Mouse (Mus musculus): Measurements from ENCODE around the gene Satb2. TPM values are rescaled to one million over a fixed set of nuclear protein-coding genes. Genes with fewer than 3 reads are reported as not detected.

The Satb2 gene
- polyA plus RNA-seq, 2 experiments, result 4.9 to 5.0 TPM

DNA sequence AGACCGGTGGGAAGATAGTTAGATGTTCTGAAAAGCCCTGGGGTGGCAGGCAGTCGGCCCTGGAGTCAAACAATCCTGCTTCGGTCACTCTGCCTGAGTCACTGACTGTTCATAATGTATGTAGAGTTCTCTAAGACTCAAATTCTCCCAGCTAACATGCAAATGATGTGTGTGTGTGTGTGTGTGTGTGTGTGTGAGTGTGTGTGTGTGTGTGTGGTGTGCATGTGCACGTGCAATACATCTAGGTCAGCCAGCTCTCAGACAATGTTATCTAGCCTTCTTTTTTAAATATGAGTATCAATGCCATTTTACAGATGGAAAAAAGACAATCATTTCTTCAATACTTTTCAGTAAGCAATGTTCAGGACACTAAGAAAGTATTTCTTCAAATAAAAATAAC, 26.5 kb downstream of the Satb2 start:
- TF ChIP-seq POLR2A (IDR thresholded peaks at IDR 0.05; ENCODE audit: borderline replicate concordance, extremely low read depth, insufficient read depth, insufficient read length), result no peak
- H3K36me3 ChIP-seq (ENCODE audit: control insufficient read depth, insufficient read depth, low read length), result no peaks in the 10 kb centered on the region

DNA sequence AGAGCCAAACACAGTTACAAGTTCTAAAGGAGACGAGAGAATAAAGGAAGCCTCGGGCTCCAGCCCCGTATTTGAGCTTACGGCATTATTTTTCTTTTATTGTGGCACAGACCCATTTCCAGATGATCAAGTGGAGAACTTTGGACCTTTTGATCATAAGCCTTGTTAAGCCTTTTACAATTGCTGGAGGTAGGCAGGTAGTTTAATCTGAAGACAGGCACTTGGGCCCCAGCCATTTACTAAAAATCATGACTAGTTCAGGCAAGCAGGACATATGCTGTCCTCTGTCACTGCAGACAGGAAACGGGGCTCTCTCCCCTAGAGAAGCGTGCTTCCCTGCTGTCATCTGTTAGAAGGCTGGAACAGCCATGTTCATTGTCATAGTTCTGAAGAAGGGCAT, 26.9 kb downstream of the Satb2 start:
- Histone ChIP-seq H3K27ac (replicated peaks; ENCODE audit: low read depth, low read length) (no peak overlapping the region), H3K4me2 (replicated peaks; ENCODE audit: low read depth, low read length, severe bottlenecking) (no peak overlapping the region), H3K4me3 (replicated peaks; ENCODE audit: low read length) (no peak overlapping the region), H3K9me3 (ENCODE audit: control insufficient read depth, low read length) (no peaks in the 10 kb centered on the region), H3K36me3 (ENCODE audit: control insufficient read depth, insufficient read depth, low read length) (no peaks in the 10 kb centered on the region), H3K4me1 (ENCODE audit: control insufficient read depth, insufficient read depth, low read length) (no peaks in the 10 kb centered on the region; the same call in 1 of the 2 replicates), H3K9ac (ENCODE audit: low read depth, low read length, severe bottlenecking) (no peak overlapping the region), H3K27me3 (ENCODE audit: control insufficient read depth, insufficient read depth, low read length) (no peaks in the 10 kb centered on the region)
- 40% methylated on average over 6 of the region's 6 CpGs for WGBS
- ATAC-seq (ENCODE audit: low FRiP score, low read depth), result no peak
- TF ChIP-seq POLR2A (IDR thresholded peaks at IDR 0.05; ENCODE audit: borderline replicate concordance, extremely low read depth, insufficient read depth, insufficient read length), result no peak
- no peak for DNase-seq (ENCODE audit: low spot score)

More for the DNA sequence above, 26.5 kb downstream of the Satb2 start:
- Histone ChIP-seq H3K27ac (replicated peaks; ENCODE audit: low read depth, low read length) (no peak overlapping the region), H3K27me3 (ENCODE audit: control insufficient read depth, insufficient read depth, low read length) (no peaks in the 10 kb centered on the region), H3K9ac (ENCODE audit: low read depth, low read length, severe bottlenecking) (no peak overlapping the region), H3K4me2 (replicated peaks; ENCODE audit: low read depth, low read length, severe bottlenecking) (no peak overlapping the region), H3K4me1 (ENCODE audit: control insufficient read depth, insufficient read depth, low read length) (no peaks in the 10 kb centered on the region; the same call in 1 of the 2 replicates), H3K4me3 (replicated peaks; ENCODE audit: low read length) (no peak overlapping the region), H3K9me3 (ENCODE audit: control insufficient read depth, low read length) (no peaks in the 10 kb centered on the region)
- 74% methylated on average over 4 of the region's 4 CpGs for WGBS
- no peak for DNase-seq (ENCODE audit: low spot score)
- ATAC-seq (ENCODE audit: low FRiP score, low read depth), result no peak

GRCm38 (mm10) chr1:56939432-56939831, 39.0 kb downstream of the Satb2 start:
- DNase-seq (ENCODE audit: low spot score) (no peak), ATAC-seq (ENCODE audit: low FRiP score, low read depth) (no peak)
- H3K4me2 ChIP-seq (replicated peaks; ENCODE audit: low read depth, low read length, severe bottlenecking), result no peak overlapping the region
- H3K27ac ChIP-seq (replicated peaks; ENCODE audit: low read depth, low read length), result no peak overlapping the region
- H3K9me3 ChIP-seq (ENCODE audit: control insufficient read depth, low read length), result no peaks in the 10 kb centered on the region
- TF ChIP-seq POLR2A (IDR thresholded peaks at IDR 0.05; ENCODE audit: borderline replicate concordance, extremely low read depth, insufficient read depth, insufficient read length), result no peak
- no peak overlapping the region for H3K4me3 ChIP-seq (replicated peaks; ENCODE audit: low read length)
- H3K9ac ChIP-seq (ENCODE audit: low read depth, low read length, severe bottlenecking), result no peak overlapping the region
- H3K27me3 ChIP-seq (ENCODE audit: control insufficient read depth, insufficient read depth, low read length), result no peaks in the 10 kb centered on the region
- H3K4me1 ChIP-seq (ENCODE audit: control insufficient read depth, insufficient read depth, low read length), result no peaks in the 10 kb centered on the region
- H3K36me3 ChIP-seq (ENCODE audit: control insufficient read depth, insufficient read depth, low read length), result no peaks in the 10 kb centered on the region
- 91% methylated on average over 4 of the region's 4 CpGs for WGBS

GRCm38 (mm10) chr1:56938432-56938831, 40.0 kb downstream of the Satb2 start:
- Histone ChIP-seq H3K9me3 (ENCODE audit: control insufficient read depth, low read length) (no peaks in the 10 kb centered on the region), H3K27me3 (ENCODE audit: control insufficient read depth, insufficient read depth, low read length) (no peaks in the 10 kb centered on the region), H3K27ac (replicated peaks; ENCODE audit: low read depth, low read length) (no peak overlapping the region), H3K4me2 (replicated peaks; ENCODE audit: low read depth, low read length, severe bottlenecking) (no peak overlapping the region), H3K4me3 (replicated peaks; ENCODE audit: low read length) (no peak overlapping the region), H3K36me3 (ENCODE audit: control insufficient read depth, insufficient read depth, low read length) (no peaks in the 10 kb centered on the region), H3K9ac (ENCODE audit: low read depth, low read length, severe bottlenecking) (no peak overlapping the region), H3K4me1 (ENCODE audit: control insufficient read depth, insufficient read depth, low read length) (no peaks in the 10 kb centered on the region)
- DNase-seq (ENCODE audit: low spot score) (no peak), ATAC-seq (ENCODE audit: low FRiP score, low read depth) (no peak)
- WGBS, result 87% methylated on average over 3 of the region's 3 CpGs
- TF ChIP-seq POLR2A (IDR thresholded peaks at IDR 0.05; ENCODE audit: borderline replicate concordance, extremely low read depth, insufficient read depth, insufficient read length), result no peak

GRCm38 (mm10) chr1:56936554-56936953, 41.9 kb downstream of the Satb2 start:
- no peak for DNase-seq (ENCODE audit: low spot score)
- no peak overlapping the region for H3K27ac ChIP-seq (replicated peaks; ENCODE audit: low read depth, low read length)
- H3K27me3 ChIP-seq (ENCODE audit: control insufficient read depth, insufficient read depth, low read length), result no peaks in the 10 kb centered on the region
- no peak for TF ChIP-seq POLR2A (IDR thresholded peaks at IDR 0.05; ENCODE audit: borderline replicate concordance, extremely low read depth, insufficient read depth, insufficient read length)
- no peaks in the 10 kb centered on the region for H3K36me3 ChIP-seq (ENCODE audit: control insufficient read depth, insufficient read depth, low read length)
- H3K4me1 ChIP-seq (ENCODE audit: control insufficient read depth, insufficient read depth, low read length), result no peaks in the 10 kb centered on the region
- no peak for ATAC-seq (ENCODE audit: low FRiP score, low read depth)
- no peaks in the 10 kb centered on the region for H3K9me3 ChIP-seq (ENCODE audit: control insufficient read depth, low read length)
- WGBS, result 46% methylated on average over 3 of the region's 3 CpGs
- no peak overlapping the region for H3K4me3 ChIP-seq (replicated peaks; ENCODE audit: low read length)
- H3K9ac ChIP-seq (ENCODE audit: low read depth, low read length, severe bottlenecking), result no peak overlapping the region
- H3K4me2 ChIP-seq (replicated peaks; ENCODE audit: low read depth, low read length, severe bottlenecking), result no peak overlapping the region

GRCm38 (mm10) chr1:56933821-56934220, 44.6 kb downstream of the Satb2 start:
- H3K4me1 ChIP-seq (ENCODE audit: control insufficient read depth, insufficient read depth, low read length), result no peaks in the 10 kb centered on the region
- no peaks in the 10 kb centered on the region for H3K9me3 ChIP-seq (ENCODE audit: control insufficient read depth, low read length)
- H3K4me2 ChIP-seq (replicated peaks; ENCODE audit: low read depth, low read length, severe bottlenecking), result no peak overlapping the region
- no peaks in the 10 kb centered on the region for H3K36me3 ChIP-seq (ENCODE audit: control insufficient read depth, insufficient read depth, low read length)
- TF ChIP-seq POLR2A (IDR thresholded peaks at IDR 0.05; ENCODE audit: borderline replicate concordance, extremely low read depth, insufficient read depth, insufficient read length), result no peak
- no peak overlapping the region for H3K9ac ChIP-seq (ENCODE audit: low read depth, low read length, severe bottlenecking)
- no peaks in the 10 kb centered on the region for H3K27me3 ChIP-seq (ENCODE audit: control insufficient read depth, insufficient read depth, low read length)
- DNase-seq (ENCODE audit: low spot score), result no peak
- ATAC-seq (ENCODE audit: low FRiP score, low read depth), result no peak
- 33% methylated on average over 9 of the region's 9 CpGs for WGBS
- no peak overlapping the region for H3K4me3 ChIP-seq (replicated peaks; ENCODE audit: low read length)
- no peak overlapping the region for H3K27ac ChIP-seq (replicated peaks; ENCODE audit: low read depth, low read length)

All from limb, embryonic 14.5 days (tissue).